ENCODE assay signal across 23 mouse cellular contexts in the genomic region with DNA sequence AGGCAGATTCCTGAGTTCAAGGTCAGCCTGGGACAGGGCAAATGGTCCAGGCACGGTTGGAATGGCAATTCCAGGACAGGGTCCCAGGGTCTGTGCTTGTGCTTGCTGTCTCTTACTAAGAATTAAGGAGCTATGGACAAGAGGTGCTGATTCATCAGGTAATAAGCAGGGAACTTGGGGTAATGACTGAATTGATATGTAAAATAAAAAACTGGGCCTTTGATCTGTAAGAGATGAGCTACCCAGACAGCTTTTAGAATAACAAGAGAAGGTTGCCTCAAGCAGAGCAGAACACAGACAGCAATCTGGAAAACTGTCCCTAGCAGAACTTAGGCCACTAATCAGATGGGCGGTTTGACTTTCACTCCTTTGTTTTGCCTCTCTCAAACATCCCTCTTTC.
DNase-seq lines count a peak whose midpoint lies in the region; ATAC-seq and TF ChIP-seq lines count a peak whose summit lies in the region.
"Had no signal": no experiment of that assay in that cellular context is flagged by ENCODE, and none has a peak within 500 bp of the region (broad histone marks: within the 10 kb centered on the region; RNA-seq: fewer than 3 reads in every experiment).

No protein-coding gene starts in this region.

- WGBS in stomach, postnatal 0 days, result 70% methylated on average over 2 of the region's 2 CpGs

- TF ChIP-seq CTCF in stomach, postnatal 0 days (IDR thresholded peaks at IDR 0.05; ENCODE audit: low read depth), result no peak

- H3K9me3 ChIP-seq in stomach, postnatal 0 days (ENCODE audit: control insufficient read depth, low read length), result no peaks in the 10 kb centered on the region
- H3K9me3 ChIP-seq: embryonic facial prominence, embryonic 10.5 days; embryonic facial prominence, embryonic 12.5 days; forebrain, embryonic 13.5 days; forebrain, embryonic 15.5 days had no signal

- DNase-seq in ES-CJ7 (ENCODE audit: low read depth, low spot score) (peak; percentile 79), R1 (ENCODE audit: low read depth, low spot score) (peak; percentile 57), ZHBTc4 (ENCODE audit: low read depth, low spot score) (peak; percentile 87)
- no peak for DNase-seq in stomach, postnatal 0 days (ENCODE audit: low spot score)
- DNase-seq in adrenal gland, adult 2 months, result no peak
- DNase-seq: adrenal gland, adult 8-10 months; adrenal gland, postnatal 14 days; adrenal gland, postnatal 36 days; B cell, adult 2 months; cerebellum, adult 11-12 months; cerebellum, adult 2 months; cerebellum, adult 9-10 months; cerebellum, postnatal 10 days; cerebellum, postnatal 25 days; forebrain, postnatal 0 days had no signal

- H3K4me1 ChIP-seq in stomach, postnatal 0 days (replicated peaks; ENCODE audit: control insufficient read depth, insufficient read depth), result no peaks in the 10 kb centered on the region
- H3K4me1 ChIP-seq: embryonic facial prominence, embryonic 12.5 days; forebrain, embryonic 13.5 days; forebrain, embryonic 15.5 days had no signal

- no peak for ATAC-seq in stomach, postnatal 0 days (ENCODE audit: low FRiP score, low TSS enrichment)
- ATAC-seq: CD4-positive, CD25-positive, alpha-beta regulatory T cell, adult 4 months; forebrain, embryonic 13.5 days; forebrain, embryonic 15.5 days; forebrain, postnatal 0 days; Patski had no signal

- H3K9ac ChIP-seq in stomach, postnatal 0 days (ENCODE audit: low read length), result no peak overlapping the region
- H3K9ac ChIP-seq: embryonic facial prominence, embryonic 12.5 days; forebrain, embryonic 13.5 days; forebrain, embryonic 15.5 days; forebrain, postnatal 0 days had no signal

- H3K4me2 ChIP-seq in stomach, postnatal 0 days (replicated peaks; ENCODE audit: low read depth), result no peak overlapping the region
- H3K4me2 ChIP-seq: embryonic facial prominence, embryonic 12.5 days; forebrain, embryonic 13.5 days; forebrain, embryonic 15.5 days had no signal

- H3K27ac ChIP-seq in stomach, postnatal 0 days (replicated peaks), result no peak overlapping the region
- H3K27ac ChIP-seq: embryonic facial prominence, embryonic 10.5 days; embryonic facial prominence, embryonic 12.5 days; forebrain, embryonic 13.5 days; forebrain, embryonic 15.5 days had no signal

- no peaks in the 10 kb centered on the region for H3K36me3 ChIP-seq in stomach, postnatal 0 days (ENCODE audit: control insufficient read depth, insufficient read depth, low read length)
- H3K36me3 ChIP-seq: embryonic facial prominence, embryonic 10.5 days; embryonic facial prominence, embryonic 12.5 days; forebrain, embryonic 15.5 days; G1E had no signal

- no peaks in the 10 kb centered on the region for H3K27me3 ChIP-seq in stomach, postnatal 0 days (ENCODE audit: control insufficient read depth, insufficient read depth, low read length)
- H3K27me3 ChIP-seq: CH12.LX; embryonic facial prominence, embryonic 12.5 days; forebrain, embryonic 13.5 days; forebrain, embryonic 15.5 days; Patski had no signal

- H3K4me3 ChIP-seq in stomach, postnatal 0 days (ENCODE audit: low read depth, low read length), result no peak overlapping the region
- H3K4me3 ChIP-seq: embryonic facial prominence, embryonic 10.5 days; embryonic facial prominence, embryonic 12.5 days; forebrain, embryonic 13.5 days; forebrain, embryonic 15.5 days had no signal

- no peak for TF ChIP-seq EP300 in stomach, postnatal 0 days (optimal IDR thresholded peaks at IDR 0.05)

Comparison
In these comparisons a context has a peak if more than half of its experiments do, and no peak if none do; other contexts are left out.
1. DNase-seq: peak in ES-CJ7 (single experiment), R1 (single experiment) and ZHBTc4 (single experiment); none in stomach, postnatal 0 days (single experiment) and adrenal gland, adult 2 months (single experiment).